Mouse (Mus musculus): ENCODE results near the gene Camk2n1.

Gene Camk2n1

GRCm38 (mm10) chr4:138447827-138448602 is 6.1 kb upstream of the Camk2n1 start:
- no peak for DNase-seq (ENCODE audit: low spot score)

- no peak for DNase-seq (ENCODE audit: low spot score)
These were observed 5.1 kb upstream of the Camk2n1 start for GRCm38 (mm10) chr4:138448872-138449615.

GRCm38 (mm10) chr4:138449636-138450314 is 4.3 kb upstream of the Camk2n1 start:
- DNase-seq (ENCODE audit: low spot score): no peak

GRCm38 (mm10) chr4:138452306-138453096 is 1.6 kb upstream of the Camk2n1 start:
- no peak for DNase-seq (ENCODE audit: low spot score)

- DNase-seq (ENCODE audit: low spot score): no peak
These were observed 889 bp upstream of the Camk2n1 start for GRCm38 (mm10) chr4:138453097-138453752.

GRCm38 (mm10) chr4:138454571-138455140 is 542 bp downstream of the Camk2n1 start:
- DNase-seq (ENCODE audit: low spot score): no peak

GRCm38 (mm10) chr4:138455141-138455955 is 1.2 kb downstream of the Camk2n1 start:
- DNase-seq (ENCODE audit: low spot score): no peak

- no peak for DNase-seq (ENCODE audit: low spot score)
These were observed 1.8 kb downstream of the Camk2n1 start for GRCm38 (mm10) chr4:138455956-138456341.

- no peak for DNase-seq (ENCODE audit: low spot score)
These were observed 2.4 kb downstream of the Camk2n1 start for GRCm38 (mm10) chr4:138456536-138456935.

GRCm38 (mm10) chr4:138457091-138457490 is 3.0 kb downstream of the Camk2n1 start:
- no peak for DNase-seq (ENCODE audit: low spot score)

- no peak for DNase-seq (ENCODE audit: low spot score)
These were observed 4.1 kb downstream of the Camk2n1 start for GRCm38 (mm10) chr4:138458171-138458570.

GRCm38 (mm10) chr4:138458735-138459440 is 4.8 kb downstream of the Camk2n1 start:
- DNase-seq (ENCODE audit: low spot score): no peak

GRCm38 (mm10) chr4:138459775-138460174 is 5.7 kb downstream of the Camk2n1 start:
- no peak for DNase-seq (ENCODE audit: low spot score)

GRCm38 (mm10) chr4:138460910-138461309 is 6.8 kb downstream of the Camk2n1 start:
- DNase-seq (ENCODE audit: low spot score): no peak

GRCm38 (mm10) chr4:138461471-138461870 is 7.4 kb downstream of the Camk2n1 start:
- no peak for DNase-seq (ENCODE audit: low spot score)

GRCm38 (mm10) chr4:138462971-138463831 is 9.1 kb downstream of the Camk2n1 start:
- DNase-seq (ENCODE audit: low spot score): peak; percentile 30

- peak; percentile 76 for DNase-seq (ENCODE audit: low spot score)
These were observed 9.8 kb downstream of the Camk2n1 start for GRCm38 (mm10) chr4:138463832-138464487.
